Mouse (Mus musculus): ENCODE data around the gene Clns1a. TPM values are rescaled to one million over a fixed set of nuclear protein-coding genes. Genes with fewer than 3 reads are reported as not detected.

Clns1a gene
- polyA plus RNA-seq, 1 experiment = 1.4 TPM

DNA sequence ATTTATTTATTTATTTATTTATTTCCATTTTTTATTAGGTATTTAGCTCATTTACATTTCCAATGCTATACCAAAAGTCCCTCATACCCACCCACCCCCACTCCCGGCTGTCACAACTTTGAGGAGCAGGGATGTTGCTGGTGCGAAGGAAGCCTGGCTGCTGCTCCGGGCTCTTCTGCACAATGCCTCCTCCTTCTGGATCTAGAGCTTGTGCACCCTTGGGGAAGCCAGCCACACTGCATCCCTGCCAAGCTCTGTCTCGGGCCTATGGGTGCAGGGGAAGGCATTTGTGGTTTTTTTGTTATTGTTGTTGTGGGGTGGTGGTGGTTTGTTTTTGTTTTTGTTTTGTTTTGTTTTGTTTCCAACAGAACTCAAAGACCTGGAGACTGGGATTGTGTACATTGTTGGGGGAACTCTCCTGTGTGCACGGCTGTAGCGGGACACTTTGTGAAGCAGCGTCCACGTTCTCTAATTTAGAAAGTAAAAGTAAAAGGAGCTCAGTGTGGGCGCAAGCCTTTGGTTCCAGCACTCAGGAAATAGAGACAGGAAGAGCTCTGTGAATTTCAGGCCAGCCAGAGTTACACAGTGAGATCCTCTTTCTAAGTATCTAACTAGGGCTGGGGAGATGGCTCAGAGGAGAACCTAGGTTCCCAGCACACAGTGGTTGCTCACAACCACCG, 52.2 kb downstream of the Clns1a start:
- H3K4me1 ChIP-seq (ENCODE audit: control insufficient read depth) = peaks cover 48% of the 10 kb centered on the region

DNA sequence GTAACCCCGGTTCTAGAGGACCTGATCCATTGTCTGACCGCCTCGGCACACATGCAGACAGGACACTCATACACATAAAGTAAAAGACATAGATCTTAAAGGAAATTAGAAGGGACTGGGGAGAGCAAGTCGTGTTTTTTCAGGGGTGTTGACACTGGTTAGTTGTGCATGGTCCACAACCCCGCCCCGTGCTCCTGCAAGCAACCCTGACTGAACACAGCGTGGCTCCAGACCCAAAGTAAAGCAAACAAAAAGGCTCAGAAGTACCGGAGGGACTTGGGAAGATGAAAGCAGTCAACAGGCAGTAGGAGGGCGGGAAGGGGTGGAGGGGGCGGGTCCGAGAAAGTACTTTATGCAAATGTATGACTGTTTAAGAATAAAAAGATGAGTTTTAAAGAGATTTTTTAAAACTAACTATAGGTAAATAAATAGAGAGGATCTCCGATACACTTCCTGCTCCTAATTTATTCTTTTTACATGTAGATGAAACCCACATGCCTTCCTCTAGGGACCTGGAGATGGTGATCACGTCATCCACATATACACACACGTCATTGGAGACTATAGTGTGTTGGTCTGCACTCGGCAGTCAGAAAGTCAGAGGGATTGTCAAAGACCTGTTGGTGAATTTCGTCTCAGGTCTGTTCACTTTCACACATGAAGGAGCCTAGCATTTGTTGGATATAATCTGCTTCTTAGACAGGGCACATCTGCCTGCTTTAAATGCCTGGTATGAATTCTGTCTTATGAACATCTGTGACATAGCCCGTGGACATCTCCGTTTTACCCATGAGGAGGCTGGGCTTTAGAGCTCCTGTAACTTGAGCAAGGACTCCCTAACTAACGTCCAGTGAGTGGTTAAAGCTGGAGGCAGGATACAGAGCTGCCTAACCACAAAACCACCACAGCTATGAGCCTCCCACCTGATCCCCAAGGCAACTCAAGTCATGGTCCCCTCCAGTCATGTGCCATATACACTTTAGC, 53.1 kb downstream of the Clns1a start:
- Histone ChIP-seq H3K36me3 (ENCODE audit: control insufficient read depth) (no peaks in the 10 kb centered on the region), H3K27me3 (ENCODE audit: control insufficient read depth) (no peaks in the 10 kb centered on the region), H3K9me3 (ENCODE audit: control insufficient read depth, low read length) (no peaks in the 10 kb centered on the region), H3K4me1 (ENCODE audit: control insufficient read depth) (peaks cover 48% of the 10 kb centered on the region), H3K4me3 (replicated peaks) (peak overlapping the region; percentile 68)
- TF ChIP-seq GATA1 (IDR thresholded peaks at IDR 0.05; ENCODE audit: low read length) = no peak
- no peak for TF ChIP-seq TAL1 (IDR thresholded peaks at IDR 0.05; ENCODE audit: low read length)

More for the DNA sequence above, 52.2 kb downstream of the Clns1a start:
- TF ChIP-seq GATA1 (IDR thresholded peaks at IDR 0.05; ENCODE audit: low read length) (no peak), TAL1 (IDR thresholded peaks at IDR 0.05; ENCODE audit: low read length) (no peak)
- Histone ChIP-seq H3K4me3 (replicated peaks) (peak overlapping the region; percentile 68), H3K36me3 (ENCODE audit: control insufficient read depth) (no peaks in the 10 kb centered on the region), H3K27me3 (ENCODE audit: control insufficient read depth) (no peaks in the 10 kb centered on the region), H3K9me3 (ENCODE audit: control insufficient read depth, low read length) (no peaks in the 10 kb centered on the region)

DNA sequence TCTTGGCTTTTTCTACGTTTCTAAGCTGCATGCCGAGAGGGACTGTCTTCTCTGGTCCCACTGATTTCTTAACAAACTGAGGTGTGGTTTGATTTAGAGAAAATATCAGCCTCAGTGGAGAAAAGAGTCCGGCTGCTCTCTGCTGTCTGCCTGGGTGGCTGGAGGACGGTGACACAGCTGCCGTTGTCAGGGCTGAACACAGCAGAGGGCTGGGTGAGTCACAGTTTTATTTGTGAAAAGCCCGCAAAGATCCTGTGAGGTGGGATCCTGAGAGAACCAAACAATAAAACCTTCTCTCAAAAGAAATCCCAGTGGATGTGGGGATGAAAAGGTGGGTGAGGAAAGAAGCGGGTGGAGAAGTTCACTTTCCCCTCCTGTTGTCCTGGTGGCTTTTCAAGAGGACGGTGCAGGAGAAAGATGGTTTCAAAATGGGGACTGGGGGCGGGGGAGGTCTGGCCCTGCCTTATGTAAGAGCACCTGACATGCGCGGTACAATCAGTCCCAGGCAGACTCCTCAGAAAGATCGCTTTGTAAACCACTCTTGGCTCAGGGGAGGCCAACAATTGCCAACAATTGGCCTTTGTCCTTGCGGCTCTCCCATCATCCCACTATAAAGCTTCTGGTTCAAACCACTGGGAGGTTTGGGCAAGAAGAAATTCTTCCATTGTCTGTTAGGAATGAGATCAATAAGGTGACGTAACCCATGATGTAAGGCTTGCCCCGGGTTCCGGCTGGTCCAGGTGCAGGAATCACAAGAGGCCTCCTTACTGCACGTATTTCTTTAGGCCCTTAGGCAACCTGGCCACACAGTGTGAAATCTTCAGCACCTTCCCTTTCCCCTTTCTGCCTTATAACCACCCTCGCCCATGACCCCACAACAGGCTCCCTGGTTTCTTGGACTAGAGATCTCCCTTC, 60.8 kb downstream of the Clns1a start:
- Histone ChIP-seq H3K4me1 (ENCODE audit: control insufficient read depth) (no peaks in the 10 kb centered on the region), H3K4me3 (replicated peaks) (no peak overlapping the region), H3K36me3 (ENCODE audit: control insufficient read depth) (no peaks in the 10 kb centered on the region), H3K9me3 (ENCODE audit: control insufficient read depth, low read length) (no peaks in the 10 kb centered on the region), H3K27me3 (ENCODE audit: control insufficient read depth) (no peaks in the 10 kb centered on the region)
- TF ChIP-seq TAL1 (IDR thresholded peaks at IDR 0.05; ENCODE audit: low read length) = no peak
- no peak for TF ChIP-seq GATA1 (IDR thresholded peaks at IDR 0.05; ENCODE audit: low read length)

DNA sequence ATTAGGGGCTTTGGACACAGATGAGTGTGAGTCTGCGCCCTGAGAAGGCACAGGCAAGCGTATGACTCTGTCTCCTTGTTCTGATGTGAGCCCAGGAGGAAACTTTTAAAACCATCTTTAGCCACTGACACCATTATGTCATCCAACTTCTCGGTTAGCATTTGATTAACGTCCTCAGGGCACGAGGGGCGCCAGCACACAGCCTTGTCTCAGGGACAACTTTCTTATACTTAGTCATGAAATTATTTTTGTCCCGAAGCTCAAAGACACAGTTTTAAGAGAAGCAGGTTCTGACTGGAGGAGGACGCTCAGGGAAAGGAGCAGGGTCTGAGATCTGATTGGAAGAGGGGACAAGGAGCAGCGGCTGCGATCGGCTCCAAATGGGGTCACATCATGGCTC, 68.2 kb downstream of the Clns1a start:
- no peak overlapping the region for H3K4me3 ChIP-seq (replicated peaks)
- no peaks in the 10 kb centered on the region for H3K27me3 ChIP-seq (ENCODE audit: control insufficient read depth)
- TF ChIP-seq GATA1 (IDR thresholded peaks at IDR 0.05; ENCODE audit: low read length) (no peak), TAL1 (IDR thresholded peaks at IDR 0.05; ENCODE audit: low read length) (no peak)
- H3K9me3 ChIP-seq (ENCODE audit: control insufficient read depth, low read length) = no peaks in the 10 kb centered on the region
- H3K36me3 ChIP-seq (ENCODE audit: control insufficient read depth) = no peaks in the 10 kb centered on the region
- peaks cover 22% of the 10 kb centered on the region for H3K4me1 ChIP-seq (ENCODE audit: control insufficient read depth)

DNA sequence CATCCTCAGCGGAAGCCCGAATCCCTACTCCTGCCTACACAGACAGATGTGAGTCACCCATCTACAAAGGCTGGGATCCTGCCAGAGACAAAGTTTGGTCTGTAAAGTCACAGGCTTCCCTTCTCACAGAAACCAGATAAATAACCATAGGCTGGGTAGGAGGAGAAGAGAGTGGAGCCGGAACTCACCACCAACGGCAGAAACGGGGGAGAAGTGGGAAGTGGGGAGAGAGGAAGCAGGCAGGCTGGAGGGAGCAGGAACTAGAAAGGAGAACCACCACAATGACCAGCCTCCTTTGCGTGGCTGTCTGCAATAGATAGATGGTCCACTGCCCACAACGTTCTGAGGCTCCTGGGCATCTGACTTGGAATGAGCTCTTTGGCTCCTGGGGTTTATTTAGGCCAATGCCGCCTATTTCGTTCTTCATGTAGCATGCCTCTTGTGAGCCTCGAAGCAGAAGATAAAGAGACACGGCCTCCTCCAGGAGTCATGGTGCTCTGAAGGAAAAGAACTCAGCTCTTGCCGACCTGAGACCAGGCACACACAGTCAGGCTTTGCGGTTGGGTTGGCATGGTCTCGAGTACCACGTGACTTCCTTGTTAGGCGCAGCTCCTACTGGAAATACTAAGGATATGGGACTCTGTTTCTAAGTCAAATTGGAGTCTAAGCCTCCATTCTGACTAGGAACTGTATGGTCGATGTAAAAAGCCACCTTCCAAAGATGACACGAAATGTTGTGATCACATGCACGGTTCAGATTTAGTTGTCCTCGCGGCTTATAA, 68.9 kb downstream of the Clns1a start:
- peaks cover 22% of the 10 kb centered on the region for H3K4me1 ChIP-seq (ENCODE audit: control insufficient read depth)
- H3K4me3 ChIP-seq (replicated peaks) = no peak overlapping the region
- no peaks in the 10 kb centered on the region for H3K36me3 ChIP-seq (ENCODE audit: control insufficient read depth)
- no peaks in the 10 kb centered on the region for H3K9me3 ChIP-seq (ENCODE audit: control insufficient read depth, low read length)
- H3K27me3 ChIP-seq (ENCODE audit: control insufficient read depth) = no peaks in the 10 kb centered on the region
- TF ChIP-seq GATA1 (IDR thresholded peaks at IDR 0.05; ENCODE audit: low read length) (no peak), TAL1 (IDR thresholded peaks at IDR 0.05; ENCODE audit: low read length) (no peak)

DNA sequence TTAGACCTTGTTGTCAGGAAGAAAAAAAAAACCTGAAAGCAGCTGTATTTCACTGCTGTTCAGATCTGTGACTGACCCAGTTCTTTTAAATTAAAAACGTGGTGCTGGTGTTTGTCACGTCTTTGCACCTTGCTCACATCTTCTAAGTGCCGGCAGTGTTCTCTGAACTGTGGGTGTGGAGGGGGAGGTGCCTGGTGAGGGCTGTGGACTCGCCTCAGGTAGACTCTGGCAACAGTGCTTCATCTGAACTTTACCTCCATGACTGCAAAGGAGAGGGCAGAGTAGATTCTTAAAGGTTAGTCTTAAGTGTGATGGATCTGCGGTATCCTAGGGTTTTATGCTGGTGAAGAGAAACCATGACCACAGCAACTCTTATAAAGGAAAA, 69.5 kb downstream of the Clns1a start:
- H3K9me3 ChIP-seq (ENCODE audit: control insufficient read depth, low read length) = no peaks in the 10 kb centered on the region
- TF ChIP-seq TAL1 (IDR thresholded peaks at IDR 0.05; ENCODE audit: low read length) (no peak), GATA1 (IDR thresholded peaks at IDR 0.05; ENCODE audit: low read length) (no peak)
- H3K36me3 ChIP-seq (ENCODE audit: control insufficient read depth) = no peaks in the 10 kb centered on the region
- no peak overlapping the region for H3K4me3 ChIP-seq (replicated peaks)
- H3K4me1 ChIP-seq (ENCODE audit: control insufficient read depth) = peaks cover 22% of the 10 kb centered on the region
- no peaks in the 10 kb centered on the region for H3K27me3 ChIP-seq (ENCODE audit: control insufficient read depth)

DNA sequence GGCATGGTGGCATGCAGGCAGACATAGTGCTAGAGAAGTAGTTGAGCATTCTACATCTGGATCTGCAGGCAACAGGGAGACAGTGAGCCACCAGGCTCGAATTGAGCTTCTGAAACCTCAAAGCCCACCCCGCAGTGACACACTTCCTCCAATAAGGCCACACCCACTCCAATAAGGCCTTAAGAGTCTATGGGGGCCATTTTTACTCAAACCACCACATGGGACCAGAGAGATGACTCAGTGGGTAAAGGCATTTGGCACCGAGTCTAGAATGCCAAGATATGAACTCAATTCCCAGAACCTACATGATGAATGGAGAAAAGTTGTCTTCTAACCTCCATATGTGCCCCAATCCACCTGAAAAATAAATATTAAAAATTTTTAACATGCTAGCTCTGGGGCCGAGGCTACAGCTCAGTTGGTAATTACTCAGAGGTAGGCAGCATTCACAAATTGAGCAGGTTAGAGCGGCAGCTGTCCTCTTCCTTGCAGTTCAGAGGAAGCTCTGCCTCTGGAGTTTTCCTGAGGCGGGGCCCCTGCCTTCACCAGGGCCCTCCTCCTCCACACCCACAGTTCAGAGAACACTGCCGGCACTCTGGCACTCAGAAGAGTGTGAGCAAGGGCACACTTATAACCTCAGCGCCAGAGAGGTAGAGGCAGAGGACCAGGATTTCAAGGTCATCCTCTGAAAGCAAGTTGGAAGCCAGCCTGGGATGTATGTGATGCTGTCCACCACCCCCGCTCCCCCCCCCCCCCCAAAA, 70.2 kb downstream of the Clns1a start:
- no peak overlapping the region for H3K4me3 ChIP-seq (replicated peaks)
- H3K36me3 ChIP-seq (ENCODE audit: control insufficient read depth) = no peaks in the 10 kb centered on the region
- no peak for TF ChIP-seq GATA1 (IDR thresholded peaks at IDR 0.05; ENCODE audit: low read length)
- no peak for TF ChIP-seq TAL1 (IDR thresholded peaks at IDR 0.05; ENCODE audit: low read length)
- no peaks in the 10 kb centered on the region for H3K9me3 ChIP-seq (ENCODE audit: control insufficient read depth, low read length)
- peaks cover 22% of the 10 kb centered on the region for H3K4me1 ChIP-seq (ENCODE audit: control insufficient read depth)
- no peaks in the 10 kb centered on the region for H3K27me3 ChIP-seq (ENCODE audit: control insufficient read depth)

All from erythroblast, embryonic 14.5 days (primary cell).